In genomic region chr8:125997550-125997949, GRCm38 (mm10) we compare ENCODE assay signal across 11 mouse cellular contexts. TPM values are rescaled to one million over a fixed set of nuclear protein-coding genes. Genes with fewer than 3 reads are reported as not detected.
DNase-seq lines count a peak whose midpoint lies in the region; ATAC-seq and TF ChIP-seq lines count a peak whose summit lies in the region.
"Had no signal": no experiment of that assay in that cellular context is flagged by ENCODE, and none has a peak within 500 bp of the region (broad histone marks: within the 10 kb centered on the region; RNA-seq: fewer than 3 reads in every experiment).

No protein-coding gene starts in this region.

- no peak for DNase-seq in kidney, postnatal 0 days (ENCODE audit: low spot score)
- no peak for DNase-seq in kidney, postnatal 10 days
- DNase-seq in forebrain, embryonic 14.5 days (ENCODE audit: low spot score) = no peak
- no peak for DNase-seq in thymus, adult 2 months
- DNase-seq in heart, postnatal 10 days = no peak
- DNase-seq: adrenal gland, postnatal 10 days; cerebellum, adult 9-10 months; liver, embryonic 13.5 days had no signal

- H3K27ac ChIP-seq in kidney, postnatal 0 days = no peak overlapping the region
- peak overlapping the region; percentile 38 for H3K27ac ChIP-seq in cortical plate, adult 2 months (ENCODE audit: insufficient read depth, low read length)
- no peak overlapping the region for H3K27ac ChIP-seq in forebrain, embryonic 14.5 days (ENCODE audit: low read depth, low read length)
- no peak overlapping the region for H3K27ac ChIP-seq in midbrain, embryonic 16.5 days (ENCODE audit: low read length)
- no peak overlapping the region for H3K27ac ChIP-seq in thymus, adult 2 months (ENCODE audit: control insufficient read depth, insufficient read depth, low read length)
- H3K27ac ChIP-seq: liver, embryonic 13.5 days had no signal

- WGBS in kidney, postnatal 0 days = 70% methylated on average over 5 of the region's 5 CpGs
- 57% methylated on average over 5 of the region's 5 CpGs for WGBS in forebrain, embryonic 14.5 days
- 52% methylated on average over 5 of the region's 5 CpGs for WGBS in midbrain, embryonic 16.5 days
- 89% methylated on average over 5 of the region's 5 CpGs for WGBS in thymus, adult 2 months

- H3K9me3 ChIP-seq in kidney, postnatal 0 days (replicated peaks; ENCODE audit: low read length) = no peaks in the 10 kb centered on the region
- no peaks in the 10 kb centered on the region for H3K9me3 ChIP-seq in forebrain, embryonic 14.5 days (replicated peaks; ENCODE audit: control insufficient read depth, low read length)
- no peaks in the 10 kb centered on the region for H3K9me3 ChIP-seq in midbrain, embryonic 16.5 days (replicated peaks; ENCODE audit: control insufficient read depth, low read length, poor library complexity, severe bottlenecking)
- H3K9me3 ChIP-seq: liver, embryonic 13.5 days had no signal

- intact Hi-C loops in heart, postnatal 10 days (cut with DNase I) = no loop called here

- H3K9ac ChIP-seq in kidney, postnatal 0 days (ENCODE audit: low read depth, low read length) = 0 out of 2 replicates have a peak overlapping the region, but pooled peaks have one; percentile 13
- H3K9ac ChIP-seq in forebrain, embryonic 14.5 days (ENCODE audit: low read length) = no peak overlapping the region
- no peak overlapping the region for H3K9ac ChIP-seq in midbrain, embryonic 16.5 days (ENCODE audit: low read depth, low read length)
- H3K9ac ChIP-seq: liver, embryonic 13.5 days had no signal

- H3K4me1 ChIP-seq in kidney, postnatal 0 days (replicated peaks; ENCODE audit: insufficient read depth, low read length) = peaks cover 9% of the 10 kb centered on the region; the same call in 1 of the 2 replicates
- peaks cover 7% of the 10 kb centered on the region for H3K4me1 ChIP-seq in cortical plate, adult 2 months (ENCODE audit: control insufficient read depth, insufficient read depth, low read length)
- peaks cover 5% of the 10 kb centered on the region for H3K4me1 ChIP-seq in forebrain, embryonic 14.5 days (ENCODE audit: control insufficient read depth, insufficient read depth, low read length)
- peaks cover 21% of the 10 kb centered on the region for H3K4me1 ChIP-seq in midbrain, embryonic 16.5 days (ENCODE audit: control insufficient read depth, insufficient read depth, low read length)
- no peaks in the 10 kb centered on the region for H3K4me1 ChIP-seq in thymus, adult 2 months (replicated peaks; ENCODE audit: control insufficient read depth, insufficient read depth, low read length)
- H3K4me1 ChIP-seq: liver, embryonic 13.5 days had no signal

- TF ChIP-seq POLR2A in cortical plate, adult 2 months (IDR thresholded peaks at IDR 0.05; ENCODE audit: extremely low read depth, insufficient read depth, low read length) = 0 out of 2 replicates have a peak, but pooled peaks have one; percentile 24
- no peak for TF ChIP-seq POLR2A in thymus, adult 2 months (IDR thresholded peaks at IDR 0.05; ENCODE audit: control insufficient read depth, extremely low read depth, insufficient read depth, low read length, poor library complexity)

- no peak for ATAC-seq in kidney, postnatal 0 days (replicated peaks; ENCODE audit: low FRiP score, low read depth)
- ATAC-seq in forebrain, embryonic 14.5 days = no peak
- no peak for ATAC-seq in midbrain, embryonic 16.5 days

- H3K27me3 ChIP-seq in kidney, postnatal 0 days (ENCODE audit: insufficient read depth, low read length) = peaks cover 12% of the 10 kb centered on the region; the same call in 1 of the 2 replicates
- H3K27me3 ChIP-seq in forebrain, embryonic 14.5 days (replicated peaks; ENCODE audit: control insufficient read depth, insufficient read depth, low read length) = peaks cover 26% of the 10 kb centered on the region
- peaks cover 7% of the 10 kb centered on the region; the same call in 1 of the 2 replicates for H3K27me3 ChIP-seq in midbrain, embryonic 16.5 days (ENCODE audit: control insufficient read depth, insufficient read depth, low read depth, low read length)
- peaks cover 7% of the 10 kb centered on the region; the same call in 1 of the 2 replicates for H3K27me3 ChIP-seq in thymus, adult 2 months (ENCODE audit: control insufficient read depth, insufficient read depth, low read length)

- H3K4me3 ChIP-seq in kidney, postnatal 0 days (replicated peaks; ENCODE audit: low read depth, low read length) = peak overlapping the region; percentile 46
- H3K4me3 ChIP-seq in cortical plate, adult 2 months (ENCODE audit: insufficient read depth, low read length) = peak overlapping the region; percentile 89
- no peak overlapping the region for H3K4me3 ChIP-seq in forebrain, embryonic 14.5 days (ENCODE audit: low read depth, low read length)
- H3K4me3 ChIP-seq in midbrain, embryonic 16.5 days (ENCODE audit: low read depth, low read length) = peak overlapping the region; percentile 73
- no peak overlapping the region for H3K4me3 ChIP-seq in thymus, adult 2 months (ENCODE audit: control insufficient read depth, insufficient read depth, low read length)
- H3K4me3 ChIP-seq: liver, embryonic 13.5 days had no signal

- no peak for TF ChIP-seq CTCF in kidney, postnatal 0 days (IDR thresholded peaks at IDR 0.05; ENCODE audit: low read depth)
- TF ChIP-seq CTCF in cortical plate, adult 2 months (IDR thresholded peaks at IDR 0.05; ENCODE audit: extremely low read depth, insufficient read depth, low read length) = no peak
- TF ChIP-seq CTCF in thymus, adult 2 months (IDR thresholded peaks at IDR 0.05; ENCODE audit: borderline replicate concordance, control insufficient read depth, extremely low read depth, insufficient read depth, low read length, poor library complexity) = no peak

- H3K36me3 ChIP-seq in kidney, postnatal 0 days (ENCODE audit: insufficient read depth, low read length) = no peaks in the 10 kb centered on the region
- H3K36me3 ChIP-seq in forebrain, embryonic 14.5 days (ENCODE audit: control insufficient read depth, insufficient read depth, low read length) = no peaks in the 10 kb centered on the region
- H3K36me3 ChIP-seq in midbrain, embryonic 16.5 days (ENCODE audit: control insufficient read depth, insufficient read depth, low read length) = no peaks in the 10 kb centered on the region
- no peaks in the 10 kb centered on the region for H3K36me3 ChIP-seq in thymus, adult 2 months (ENCODE audit: control insufficient read depth, insufficient read depth, low read length)
- H3K36me3 ChIP-seq: liver, embryonic 13.5 days had no signal

- H3K4me2 ChIP-seq in kidney, postnatal 0 days (ENCODE audit: low read length) = peak overlapping the region; percentile 73
- H3K4me2 ChIP-seq in forebrain, embryonic 14.5 days (ENCODE audit: low read length) = peak overlapping the region; percentile 4; the same call in 1 of the 2 replicates
- H3K4me2 ChIP-seq in midbrain, embryonic 16.5 days (ENCODE audit: low read length) = peak overlapping the region; percentile 79
- H3K4me2 ChIP-seq: heart, embryonic 11.5 days; liver, embryonic 13.5 days had no signal

RNA-seq across cellular contexts. Expression of gene Kcnk1, which starts 2.6 kb away (rescaled TPM):
- 66.5 and 72.5 TPM in 2 replicates for polyA plus RNA-seq in kidney, postnatal 0 days (2015; fragmentation: Nextera tagmentation; extraction: Ambion mirVana)
- 124 and 127 TPM in 2 replicates for polyA plus RNA-seq in cortical plate, adult 2 months (2012; rRNA removed)
- polyA plus RNA-seq in forebrain, embryonic 14.5 days (2014; fragmentation: Nextera tagmentation; extraction: Ambion mirVana) = 11.9 and 16.1 TPM in 2 replicates
- polyA plus RNA-seq in midbrain, embryonic 16.5 days (2015; fragmentation: Nextera tagmentation; extraction: Ambion mirVana) = 20.7 and 21.4 TPM in 2 replicates
- polyA plus RNA-seq in thymus, adult 2 months (2012; rRNA removed) = 1.1 and 1.6 TPM in 2 replicates
- under 1 TPM; 0.15 to 0.19 TPM for total RNA-seq in heart, postnatal 10 days (2021)

Comparison
In these comparisons a context has a peak if more than half of its experiments do, and no peak if none do; other contexts are left out.
1. H3K4me2 ChIP-seq: peak in every context shown above with its lines; median percentile 79 in midbrain, embryonic 16.5 days; 73 in kidney, postnatal 0 days; 4 in forebrain, embryonic 14.5 days.
2. H3K4me3 ChIP-seq: peak in kidney, postnatal 0 days (single experiment), cortical plate, adult 2 months (single experiment) and midbrain, embryonic 16.5 days (single experiment); none in forebrain, embryonic 14.5 days (single experiment) and thymus, adult 2 months (single experiment).